Mouse (Mus musculus) MEL (cell line): ENCODE measurements around the gene Marveld2. TPM values are rescaled to one million over a fixed set of nuclear protein-coding genes. Genes with fewer than 3 reads are reported as not detected.

Experiments used
- DNase-seq: peaks from one replicate; pipeline ENCODE4 v3.0.0; 2011; ENCODE audit warnings: low read depth, low spot score
- H3K27ac ChIP-seq: 2 replicates; pipeline ENCODE4 v1.5.1; 2012; ENCODE audit warnings: low read depth, mild to moderate bottlenecking, control low read depth, low read length, moderate library complexity; ENCODE audit not compliant: control insufficient read depth
- H3K27me3 ChIP-seq, 2 experiments: fragments of 150-350 bp in 1 of 2; sonication (generic) in 1 of 2; 2 replicates each; pipeline ENCODE4 v1.6.1; 2012; ENCODE audit warnings: low read length in 2 of 2, mild to moderate bottlenecking in 2 of 2, improper control_type of control experiment in 1 of 2, moderate library complexity in 1 of 2; ENCODE audit not compliant: insufficient read depth in 2 of 2, control insufficient read depth in 1 of 2
- H3K36me3 ChIP-seq, 2 experiments: 2 replicates each; pipeline ENCODE4 v1.6.1; 2012 to 2014; ENCODE audit warnings: low read length in 2 of 2, improper control_type of control experiment in 1 of 2, inconsistent platforms in 1 of 2, mild to moderate bottlenecking in 1 of 2; ENCODE audit not compliant: insufficient read depth in 2 of 2, control insufficient read depth in 1 of 2
- H3K4me1 ChIP-seq, 2 experiments: fragments of 150-350 bp in 1 of 2; sonication (generic) in 1 of 2; 2 replicates each; pipeline ENCODE4 v1.6.1; 2012; ENCODE audit warnings: low read length in 2 of 2, improper control_type of control experiment in 1 of 2, mild to moderate bottlenecking in 1 of 2; ENCODE audit not compliant: insufficient read depth in 2 of 2, control insufficient read depth in 1 of 2
- H3K4me3 ChIP-seq, 2 experiments: fragments of 150-350 bp in 1 of 2; sonication (generic) in 1 of 2; 2 replicates each; pipeline ENCODE4 v1.5.1; 2012; ENCODE audit warnings: low read depth in 2 of 2, low read length in 2 of 2, mild to moderate bottlenecking in 2 of 2, moderate library complexity in 2 of 2, control low read depth in 1 of 2, improper control_type of control experiment in 1 of 2; ENCODE audit not compliant: control insufficient read depth in 1 of 2, insufficient read depth in 1 of 2
- H3K79me2 ChIP-seq: 2 replicates; pipeline ENCODE4 v1.6.1; 2012; ENCODE audit warnings: mild to moderate bottlenecking, low read length, moderate library complexity; ENCODE audit not compliant: control insufficient read depth, poor library complexity, insufficient read depth
- H3K9ac ChIP-seq: 2 replicates; pipeline ENCODE4 v1.6.1; 2012; ENCODE audit warnings: low read depth, mild to moderate bottlenecking, control low read depth, low read length, moderate library complexity; ENCODE audit not compliant: control insufficient read depth, poor library complexity, severe bottlenecking
- H3K9me3 ChIP-seq: fragments of 150-350 bp; sonication (generic); replicated peaks from 2 replicates; pipeline ENCODE4 v1.6.1; 2012; ENCODE audit warnings: mild to moderate bottlenecking, low read length, improper control_type of control experiment, moderate library complexity; ENCODE audit not compliant: insufficient read depth
- CHD2 ChIP-seq: IDR thresholded peaks from 2 replicates; pipeline ENCODE4 v1.6.1; 2011; ENCODE audit warnings: low read length, improper control_type of control experiment
- CTCF ChIP-seq, 3 experiments: IDR thresholded peaks in 2 of 3; conservative IDR thresholded peaks in 1 of 3; 2 replicates each; pipeline ENCODE4 v1.5.1; 2011 to 2012; ENCODE audit warnings: low read length in 3 of 3, low read depth in 2 of 3, mild to moderate bottlenecking in 2 of 3, improper control_type of control experiment in 1 of 3, inconsistent platforms in 1 of 3, mixed read lengths in 1 of 3, moderate library complexity in 1 of 3; ENCODE audit not compliant: control insufficient read depth in 1 of 3, insufficient read depth in 1 of 3, poor library complexity in 1 of 3, severe bottlenecking in 1 of 3
- ETS1 ChIP-seq: IDR thresholded peaks from 2 replicates; pipeline ENCODE4 v1.6.1; 2012; ENCODE audit warnings: low read depth, mild to moderate bottlenecking, inconsistent platforms, low read length, improper control_type of control experiment, moderate library complexity
- GATA1 ChIP-seq: IDR thresholded peaks from 2 replicates; pipeline ENCODE4 v1.6.1; 2011; ENCODE audit warnings: low read depth, low read length, improper control_type of control experiment
- HCFC1 ChIP-seq: IDR thresholded peaks from 2 replicates; pipeline ENCODE4 v1.6.1; 2012; ENCODE audit warnings: low read depth, mild to moderate bottlenecking, inconsistent platforms, low read length, improper control_type of control experiment, moderate library complexity
- KAT2A ChIP-seq: conservative IDR thresholded peaks from 2 replicates; pipeline ENCODE4 v1.6.1; 2012; ENCODE audit warnings: low read depth, low read length, improper control_type of control experiment, inconsistent platforms
- MXI1 ChIP-seq: IDR thresholded peaks from 2 replicates; pipeline ENCODE4 v1.6.1; 2011; ENCODE audit warnings: mild to moderate bottlenecking, low read depth, low read length, improper control_type of control experiment
- MYC ChIP-seq: IDR thresholded peaks from 2 replicates; pipeline ENCODE4 v1.6.1; 2011; ENCODE audit warnings: low read depth, mild to moderate bottlenecking, low read length, improper control_type of control experiment, moderate library complexity
- NELFE ChIP-seq: IDR thresholded peaks from 2 replicates; pipeline ENCODE4 v1.6.1; 2011; ENCODE audit warnings: low read depth, low read length, improper control_type of control experiment
- POLR2AphosphoS2 ChIP-seq: IDR thresholded peaks from 2 replicates; pipeline ENCODE4 v1.6.1; 2011; ENCODE audit warnings: low read length, improper control_type of control experiment
- POLR2AphosphoS5 ChIP-seq: IDR thresholded peaks from 2 replicates; pipeline ENCODE4 v1.6.1; 2012; ENCODE audit warnings: low read depth, borderline replicate concordance, mild to moderate bottlenecking, inconsistent platforms, low read length, moderate library complexity, mixed read lengths
- RAD21 ChIP-seq: IDR thresholded peaks from 2 replicates; pipeline ENCODE4 v1.6.1; 2011; ENCODE audit warnings: mild to moderate bottlenecking, low read depth, low read length, improper control_type of control experiment
- TBP ChIP-seq: IDR thresholded peaks from 2 replicates; pipeline ENCODE4 v1.8.0; 2011; ENCODE audit warnings: low read depth, low read length, improper control_type of control experiment
- USF1 ChIP-seq: IDR thresholded peaks from 2 replicates; pipeline ENCODE4 v1.6.1; 2014; ENCODE audit warnings: low read depth, mild to moderate bottlenecking, inconsistent platforms, low read length, improper control_type of control experiment, moderate library complexity
- ZMIZ1 ChIP-seq: IDR thresholded peaks from 2 replicates; pipeline ENCODE4 v1.6.1; 2012; ENCODE audit warnings: low read depth, mild to moderate bottlenecking, inconsistent platforms, low read length, improper control_type of control experiment, moderate library complexity
- ZNF384 ChIP-seq: IDR thresholded peaks from 2 replicates; pipeline ENCODE4 v1.6.1; 2012; ENCODE audit warnings: low read depth, mild to moderate bottlenecking, inconsistent platforms, low read length, improper control_type of control experiment
- polyA plus RNA-seq, 2 experiments: library from polyadenylated mRNA; stranded (reverse) in 1 of 2; unstranded in 1 of 2; fragments of >175 nt in 1 of 2; fragments of >200 nt in 1 of 2; gene quantifications; 2 replicates each; pipeline versions ENCODE4 v1.2.1 to v1.2.4; 2012; ENCODE audit warnings: low replicate concordance in 2 of 2, low read depth in 1 of 2; ENCODE audit not compliant: insufficient read length in 2 of 2, insufficient read depth in 1 of 2, missing spikeins in 1 of 2
- total RNA-seq: library from RNA; depleted of rRNA; stranded (reverse); fragments of 300-350 nt; gene quantifications from 2 replicates; pipeline ENCODE4 v1.2.3, GENCODE M21; 2012

The Marveld2 gene
- total and polyA plus RNA-seq, 3 experiments, result not detected

DNA sequence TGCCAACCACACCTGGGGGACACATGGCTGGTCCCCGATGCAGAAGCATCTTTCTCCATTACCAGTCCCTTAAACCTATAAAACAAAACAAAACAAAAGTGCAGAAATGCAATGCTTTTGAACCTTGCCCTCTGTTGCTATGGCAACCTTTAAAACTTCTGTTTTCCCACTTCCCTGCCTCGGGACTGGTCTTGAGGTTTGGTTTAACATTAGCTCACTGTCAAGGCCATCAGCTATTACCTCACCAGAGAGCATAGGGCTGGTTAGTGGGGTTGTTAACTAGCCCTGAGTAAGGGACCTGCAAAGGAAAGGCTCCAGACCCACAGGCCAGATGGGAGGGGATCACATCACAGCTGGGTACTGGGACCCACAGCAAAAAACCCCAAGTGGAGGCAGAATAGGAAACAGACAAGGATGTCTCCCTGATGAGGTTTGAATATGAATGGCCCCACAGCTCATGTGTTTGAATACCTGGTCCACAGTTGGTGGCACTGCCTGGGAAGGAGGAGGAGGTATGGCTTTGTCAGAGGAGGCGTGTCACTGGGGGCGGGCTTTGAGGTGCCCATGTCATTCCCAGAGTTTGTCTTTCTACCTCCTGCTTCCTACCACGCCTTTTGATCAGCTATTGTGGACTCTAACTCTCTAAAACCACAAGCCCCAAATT is 14.4 kb downstream of the Marveld2 start:
- Histone ChIP-seq H3K79me2 (no peaks in the 10 kb centered on the region), H3K9me3 (no peaks in the 10 kb centered on the region), H3K36me3 (no peaks in the 10 kb centered on the region), H3K4me1 (no peaks in the 10 kb centered on the region), H3K9ac (no peak overlapping the region), H3K4me3 (no peak overlapping the region), H3K27me3 (no peaks in the 10 kb centered on the region), H3K27ac (no peak overlapping the region)
- no peak for DNase-seq
- TF ChIP-seq USF1 (no peak), HCFC1 (no peak), ETS1 (no peak), POLR2AphosphoS2 (no peak)

DNA sequence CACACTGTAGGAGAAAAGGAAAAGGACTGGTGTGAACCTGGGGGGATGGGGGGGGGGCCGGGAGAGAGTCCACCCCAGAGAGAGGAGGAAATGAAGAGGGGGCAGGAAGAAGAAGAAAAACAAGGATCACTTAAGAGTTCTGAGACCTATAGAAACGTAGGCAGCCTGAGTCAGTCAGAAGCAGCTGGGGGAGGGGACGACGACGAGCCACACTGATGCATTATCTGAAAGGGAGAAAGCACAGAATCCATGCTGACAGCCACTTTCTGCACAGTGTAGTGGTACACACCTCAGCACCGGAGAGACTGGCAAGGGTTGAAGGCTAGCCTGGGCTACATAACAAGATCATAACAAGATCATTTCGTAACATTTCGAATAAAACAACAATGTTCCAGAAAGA is 15.7 kb downstream of the Marveld2 start:
- no peak overlapping the region for H3K9ac ChIP-seq
- no peaks in the 10 kb centered on the region for H3K79me2 ChIP-seq
- TF ChIP-seq CTCF (IDR thresholded peaks at IDR 0.05 in 2 of 3, conservative IDR thresholded peaks at IDR 0.05 in 1 of 3; ENCODE audit: control insufficient read depth in 1 of 3, insufficient read depth in 1 of 3, low read depth in 2 of 3, low read length in 3 of 3, poor library complexity in 1 of 3, severe bottlenecking in 1 of 3) (no peak), CHD2 (no peak), HCFC1 (no peak), RAD21 (no peak), NELFE (no peak), KAT2A (no peak), ETS1 (no peak), USF1 (no peak), ZNF384 (no peak), ZMIZ1 (no peak), TBP (no peak), POLR2AphosphoS2 (no peak), GATA1 (no peak), MXI1 (no peak)
- TF ChIP-seq, all 39 proteins: peak for 0
- Histone ChIP-seq H3K36me3 (no peaks in the 10 kb centered on the region), H3K4me1 (no peaks in the 10 kb centered on the region), H3K27ac (no peak overlapping the region), H3K4me3 (no peak overlapping the region), H3K27me3 (no peaks in the 10 kb centered on the region), H3K9me3 (no peaks in the 10 kb centered on the region)
- DNase-seq, result no peak

DNA sequence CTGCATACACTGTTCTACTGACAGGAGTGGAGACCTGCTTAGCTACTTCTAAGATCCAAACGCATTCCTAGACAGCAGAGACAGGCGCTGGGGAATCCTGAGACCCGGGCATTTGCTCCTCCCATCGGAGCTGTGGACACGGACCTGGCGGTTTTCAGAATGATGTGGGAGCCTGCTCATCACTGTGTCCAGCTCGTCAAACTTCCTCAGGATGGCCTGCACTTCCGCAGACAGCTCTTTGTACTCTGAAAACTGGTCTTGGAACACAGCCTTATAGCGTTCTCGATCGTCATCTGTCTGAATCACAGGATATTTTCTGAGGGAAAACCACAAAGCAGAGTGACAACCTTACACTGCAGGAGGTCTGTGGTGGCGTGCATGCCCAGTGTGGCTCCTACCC is 16.5 kb downstream of the Marveld2 start:
- Histone ChIP-seq H3K79me2 (no peaks in the 10 kb centered on the region), H3K27me3 (no peaks in the 10 kb centered on the region), H3K36me3 (no peaks in the 10 kb centered on the region), H3K9me3 (no peaks in the 10 kb centered on the region), H3K4me1 (no peaks in the 10 kb centered on the region), H3K27ac (no peak overlapping the region), H3K9ac (no peak overlapping the region), H3K4me3 (no peak overlapping the region)
- DNase-seq, result no peak
- no peak for TF ChIP-seq MYC
- no peak for TF ChIP-seq ETS1
- no peak for TF ChIP-seq MXI1
- TF ChIP-seq USF1, result no peak
- TF ChIP-seq TBP, result no peak
- no peak for TF ChIP-seq POLR2AphosphoS5
